Mouse (Mus musculus) kidney, postnatal 4 days (tissue): ENCODE measurements at regions not wholly inside any gene's neighbourhood (a gene's known extent, or its start where the extent isn't known, plus 50 kb on each side); places are given as distances from the start of the nearest gene placed in this dataset.

Experiments used
- DNase-seq, 2 experiments: peaks; one replicate each; pipeline ENCODE4 v3.0.0; 2021; ENCODE audit warnings: mixed read lengths in 2 of 2

DNA sequence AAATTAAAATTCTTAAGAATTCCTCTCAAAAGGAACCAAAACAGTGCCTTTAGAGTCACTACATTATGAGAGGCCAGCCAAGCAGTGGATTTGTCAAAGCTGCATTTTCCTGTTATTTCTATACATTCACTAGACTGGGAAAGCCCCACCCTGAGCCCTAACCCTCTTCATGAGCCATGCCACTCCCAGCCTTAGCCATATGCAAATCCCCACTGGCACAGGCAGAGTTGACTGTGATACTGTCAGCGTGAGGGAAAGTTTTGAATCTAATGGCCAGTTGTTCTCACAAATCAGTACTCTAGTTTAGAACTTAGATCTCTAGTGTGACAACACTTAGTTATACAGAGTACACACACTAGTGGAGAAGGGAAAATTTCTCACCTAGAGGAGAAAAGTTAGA is 486.4 kb downstream of the Inhba start:
- DNase-seq, result no peak

- no peak for DNase-seq
Observed at GRCm38 (mm10) chr13:16512876-16513275, 501.2 kb downstream of the Inhba start.

GRCm38 (mm10) chr13:16515195-16515594 is 503.5 kb downstream of the Inhba start:
- no peak for DNase-seq

GRCm38 (mm10) chr13:16529036-16529435 is 517.4 kb downstream of the Inhba start:
- no peak for DNase-seq

GRCm38 (mm10) chr13:16543771-16544170 is 532.1 kb downstream of the Inhba start:
- DNase-seq, result no peak

- DNase-seq, result no peak
Observed at GRCm38 (mm10) chr13:16550060-16550459, 538.4 kb downstream of the Inhba start.

DNA sequence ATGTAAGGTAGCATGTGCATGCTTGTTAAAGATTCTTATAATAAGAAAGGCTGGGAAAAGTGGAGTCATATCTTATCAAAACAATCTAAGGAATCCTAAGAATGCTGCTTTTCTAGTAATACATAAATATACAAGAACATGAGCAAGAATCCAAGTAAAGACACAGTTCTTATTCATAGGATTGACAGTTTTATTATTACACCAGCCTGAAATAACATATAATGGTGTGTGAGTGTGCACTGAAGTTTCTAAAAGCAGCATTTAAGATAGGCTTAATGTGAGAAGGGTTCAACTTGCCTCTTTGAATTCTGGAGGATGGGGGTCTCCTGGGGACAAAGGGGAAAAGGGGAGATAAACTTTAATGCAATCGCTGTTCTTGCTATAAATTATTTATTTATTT is 553.3 kb downstream of the Inhba start:
- no peak for DNase-seq

GRCm38 (mm10) chr13:16574069-16574468 is 562.4 kb downstream of the Inhba start:
- no peak for DNase-seq

DNA sequence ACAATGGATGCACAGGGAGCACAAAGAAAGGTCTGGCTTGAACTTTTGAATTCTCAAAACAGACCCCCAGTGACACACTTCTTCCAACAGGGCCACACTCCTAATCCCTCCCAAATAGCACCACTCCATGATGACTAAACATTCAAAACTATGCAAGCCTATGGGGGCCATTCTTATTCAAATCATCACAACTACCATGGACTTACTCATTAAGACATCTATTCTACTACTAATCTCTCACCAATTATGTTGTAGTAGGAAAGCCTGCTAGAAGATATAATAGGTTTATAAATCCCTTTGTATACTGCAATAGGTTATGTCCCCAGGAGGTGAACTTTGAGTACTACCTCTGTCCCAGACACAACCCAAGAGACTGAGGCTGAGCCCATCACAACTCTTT is 574.6 kb downstream of the Inhba start:
- no peak for DNase-seq

DNA sequence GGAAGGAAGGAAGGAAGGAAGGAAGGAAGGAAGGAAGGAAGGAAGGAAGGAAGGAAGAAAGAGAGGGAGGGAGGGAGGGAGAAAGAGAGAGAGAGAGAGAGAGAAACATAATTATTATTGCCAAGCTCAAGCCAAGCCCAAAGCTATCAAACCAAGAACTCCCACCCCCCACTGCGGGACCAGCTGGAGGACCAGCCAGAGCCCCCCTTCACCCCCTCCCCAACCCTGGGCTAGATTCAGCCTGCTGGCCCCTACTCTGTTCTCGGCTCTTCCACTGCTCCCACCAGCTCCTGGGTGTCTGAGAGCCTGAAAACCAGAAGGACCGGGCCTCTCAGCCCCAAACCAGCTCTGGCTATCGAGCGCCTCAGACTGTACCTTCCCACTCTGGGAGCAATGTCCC is 608.1 kb downstream of the Inhba start:
- DNase-seq, result no peak

DNA sequence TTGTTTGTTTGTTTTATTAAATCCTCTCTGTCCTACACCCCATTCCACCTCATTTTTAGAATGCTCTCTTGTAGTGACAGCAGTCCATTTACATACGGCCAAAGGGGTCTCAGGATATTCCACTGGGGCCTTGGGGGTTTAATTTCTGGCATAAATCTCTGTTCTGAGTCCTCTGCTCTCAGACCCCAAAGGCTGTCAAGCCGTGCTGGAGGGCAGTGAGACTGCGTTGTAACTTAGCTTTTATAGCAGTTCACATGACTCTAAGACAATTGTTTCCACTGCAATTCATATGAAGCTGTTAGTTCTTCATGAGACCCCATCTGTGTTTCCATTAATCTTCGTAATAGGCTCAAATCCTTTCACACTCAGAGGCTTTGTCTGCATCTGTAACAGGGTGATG is 614.9 kb downstream of the Inhba start:
- no peak for DNase-seq

DNA sequence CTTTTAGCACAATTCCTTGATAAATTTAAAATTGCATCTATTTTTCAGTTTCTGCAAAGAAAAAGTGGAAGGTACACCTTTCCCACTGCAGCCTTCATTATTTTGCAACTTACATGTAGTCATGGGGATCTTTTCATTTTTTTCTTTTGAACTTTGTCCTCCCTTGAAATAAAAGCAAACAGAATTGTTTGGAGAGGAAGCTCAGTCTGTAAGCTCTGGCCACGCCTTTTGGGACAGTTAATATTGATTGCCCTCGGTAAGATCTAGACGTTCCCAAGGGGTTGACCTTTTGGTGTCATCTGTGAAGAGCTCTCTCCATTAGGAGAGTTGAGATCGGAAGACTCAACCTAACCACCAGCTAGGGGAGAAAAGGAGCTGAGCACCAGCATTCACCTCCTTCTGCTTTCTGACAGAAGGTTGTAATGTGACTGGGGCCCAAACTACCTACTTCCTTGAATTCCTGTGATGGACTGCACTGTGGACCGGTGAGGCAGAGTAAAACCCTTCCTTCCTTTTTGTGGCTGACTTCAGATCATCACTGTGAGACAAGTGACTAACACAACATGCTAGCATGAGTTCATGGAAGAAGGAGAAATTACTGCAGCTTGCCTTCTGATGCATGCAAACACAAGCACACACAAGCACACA is 621.9 kb downstream of the Inhba start:
- DNase-seq, result no peak

DNA sequence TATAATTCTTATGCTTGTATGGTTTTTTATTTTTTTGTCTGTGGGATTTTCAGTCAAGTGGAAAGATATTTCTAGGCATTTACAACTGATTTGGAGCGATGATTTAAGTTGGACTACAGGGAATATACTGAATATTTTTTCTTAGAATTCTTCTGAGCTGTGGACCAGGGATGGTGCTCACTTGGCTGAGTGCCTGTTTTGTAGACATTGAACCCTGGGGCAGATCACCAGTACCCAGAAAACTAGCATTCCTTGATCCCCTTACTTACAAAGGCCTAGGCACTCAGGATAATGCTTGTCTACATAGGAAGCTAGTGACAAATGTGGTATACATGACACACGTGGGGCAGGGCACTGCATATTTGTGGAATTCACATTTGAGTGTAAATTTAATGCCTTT is 624.6 kb downstream of the Inhba start:
- no peak for DNase-seq

DNA sequence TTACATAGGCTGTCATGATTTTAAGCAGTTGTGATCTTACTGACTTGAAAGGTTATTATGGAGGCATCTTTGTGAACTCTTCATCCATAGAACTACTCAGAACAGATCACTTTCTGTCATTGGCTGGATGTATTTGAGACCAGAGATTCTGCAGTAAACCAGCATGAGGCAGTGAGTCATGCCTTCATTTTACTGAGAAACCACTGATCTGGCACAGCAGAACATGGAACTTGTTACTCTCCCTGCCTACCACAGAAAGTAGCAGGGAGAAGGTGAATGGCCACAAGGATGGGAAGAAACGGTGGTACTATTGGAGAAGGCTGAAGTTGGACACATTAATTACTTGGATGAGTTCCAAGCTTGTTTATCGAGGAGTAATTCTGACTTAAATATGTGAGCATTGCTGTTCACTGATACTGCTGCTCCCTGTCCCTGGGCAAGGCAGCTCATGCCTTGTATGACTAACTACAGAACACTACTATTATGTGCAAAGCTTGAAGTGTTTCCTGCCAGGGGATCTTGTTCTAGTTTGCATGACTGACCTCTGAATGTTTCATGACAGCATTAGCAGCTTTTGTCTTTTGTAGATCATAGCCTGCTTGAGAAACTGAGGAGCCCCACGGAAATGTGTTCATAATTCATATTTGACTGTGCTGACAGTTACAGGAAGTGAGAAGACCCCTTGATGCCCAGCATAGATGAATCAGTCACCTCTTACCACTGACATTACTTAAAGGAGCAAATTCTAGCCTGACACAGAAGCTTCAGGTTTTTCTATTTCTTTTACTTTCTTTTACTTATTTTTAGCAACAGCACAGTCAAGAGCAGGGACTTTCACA is 630.2 kb downstream of the Inhba start:
- DNase-seq, result no peak

- DNase-seq, result no peak
Observed at GRCm38 (mm10) chr13:16642450-16642994, 630.9 kb downstream of the Inhba start.

- DNase-seq, result no peak
Observed at GRCm38 (mm10) chr13:16645311-16645710, 633.7 kb downstream of the Inhba start.

- no peak for DNase-seq
Observed at GRCm38 (mm10) chr13:16646056-16646455, 634.4 kb downstream of the Inhba start.

- no peak for DNase-seq
Observed at GRCm38 (mm10) chr13:16646649-16647048, 635.0 kb downstream of the Inhba start.

- DNase-seq, result no peak
Observed at GRCm38 (mm10) chr13:16656110-16656509, 644.5 kb downstream of the Inhba start.

DNA sequence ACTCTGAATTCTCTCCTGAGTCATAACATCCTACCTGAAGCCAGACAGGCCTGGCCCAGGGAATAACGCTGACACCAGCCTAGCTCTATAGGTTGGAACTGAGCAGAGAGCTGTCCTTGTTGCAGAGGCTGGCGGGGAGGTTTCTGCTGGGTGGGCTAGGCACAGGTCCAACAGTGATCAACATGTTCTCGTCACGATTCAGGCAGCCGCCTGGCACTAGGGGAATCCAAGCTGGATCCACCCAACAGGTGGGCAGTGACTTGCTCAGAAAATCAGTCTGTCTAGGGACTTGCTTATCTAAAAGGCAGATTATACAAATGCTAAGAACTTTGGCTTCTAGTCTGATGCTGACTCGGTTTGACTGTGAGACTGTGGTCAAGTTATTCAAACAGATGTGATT is 648.2 kb downstream of the Inhba start:
- DNase-seq, result no peak

DNA sequence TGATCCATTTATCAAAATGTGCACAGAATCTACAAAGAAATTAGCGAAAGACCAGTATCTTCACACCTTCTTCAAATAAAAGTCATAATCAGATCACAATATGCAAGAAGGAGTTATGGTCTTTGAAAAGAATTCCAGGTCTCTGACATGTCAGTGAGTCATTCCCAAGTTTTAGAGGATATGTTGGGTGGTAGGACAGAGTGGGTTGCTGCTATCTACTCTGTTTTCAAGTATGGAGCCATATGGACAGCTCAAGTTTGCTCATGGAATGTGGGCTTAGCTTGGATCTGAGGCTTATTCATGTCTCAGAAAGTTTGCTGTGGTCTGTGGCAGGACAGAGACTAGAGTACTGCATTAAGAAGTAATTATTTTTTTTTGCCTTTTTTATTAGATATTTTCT is 657.0 kb downstream of the Inhba start:
- no peak for DNase-seq

DNA sequence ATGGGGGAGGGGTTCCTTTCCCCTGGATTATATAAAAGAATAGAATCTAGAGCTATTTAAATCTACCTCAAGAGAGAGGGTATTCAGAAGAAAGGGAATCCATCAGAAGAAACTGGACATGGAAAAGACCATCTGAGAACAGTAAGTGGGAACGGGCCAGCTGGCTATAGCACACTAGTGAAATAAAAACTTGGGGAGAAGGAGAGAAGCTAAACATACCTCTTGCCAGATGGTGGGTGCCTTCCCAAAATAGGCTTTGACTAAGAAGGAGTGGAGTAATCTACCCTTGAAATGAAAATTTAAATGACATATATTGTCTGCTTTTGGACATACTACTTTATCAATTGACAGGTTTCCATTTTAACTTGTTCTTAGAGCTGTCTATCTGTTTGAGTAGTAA is 657.6 kb downstream of the Inhba start:
- DNase-seq, result no peak

GRCm38 (mm10) chr13:16670047-16670733 is 658.5 kb downstream of the Inhba start:
- DNase-seq, result no peak

DNA sequence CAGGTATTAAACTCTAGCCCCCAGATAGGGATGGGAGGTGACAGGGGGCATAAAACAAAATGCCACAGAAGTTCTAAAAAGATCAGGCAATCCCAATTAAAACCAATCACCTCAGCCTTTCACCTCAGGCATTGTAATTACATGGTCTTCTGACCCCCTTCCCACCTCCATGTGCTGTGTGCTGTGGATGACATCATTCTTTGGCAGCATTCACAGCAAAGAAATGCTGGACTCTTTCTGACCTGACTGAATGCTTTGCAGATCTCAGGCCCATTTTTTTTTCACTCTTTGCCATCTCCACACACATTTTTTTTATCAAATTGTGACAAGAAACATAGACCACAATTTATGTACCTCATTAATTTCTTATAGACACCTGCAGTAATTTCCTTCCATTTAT is 659.1 kb downstream of the Inhba start:
- DNase-seq, result no peak
